Mouse (Mus musculus) intestine, embryonic 14.5 days (tissue): ENCODE results near the gene Ldlrad2. TPM values are rescaled to one million over a fixed set of nuclear protein-coding genes. Genes with fewer than 3 reads are reported as not detected.
A peak's percentile ranks its signal among the peaks of the same experiment; 100 is the strongest.
"Not testable (repeated sequence)": the region's sequence is repeated elsewhere in the genome, so short reads cannot be mapped to it uniquely, and the experiment has no call there.

Source experiments
- ATAC-seq: fragments of 200-750 bp; cut with Nextera tagmentation; replicated peaks from 2 replicates; pipeline ENCODE4 v1.8.0; 2017; ENCODE audit warnings: low read depth, moderate number of reproducible peaks, moderate TSS enrichment, moderate library complexity; ENCODE audit not compliant: low FRiP score, low TSS enrichment
- DNase-seq: peaks from one replicate; pipeline ENCODE4 v3.0.0-alpha.2; 2018; ENCODE audit warnings: low spot score
- H3K27ac ChIP-seq: fragments of 300-500 bp; sonication (generic); 2 replicates; pipeline ENCODE4 v1.5.1; 2014; ENCODE audit warnings: low read depth, mild to moderate bottlenecking, control low read depth
- H3K27me3 ChIP-seq: fragments of 300-500 bp; sonication (generic); replicated peaks from 2 replicates; pipeline ENCODE4 v1.6.1; 2014; ENCODE audit warnings: low read length, control low read depth; ENCODE audit not compliant: control insufficient read depth, insufficient read depth
- H3K36me3 ChIP-seq: fragments of 300-500 bp; sonication (generic); 2 replicates; pipeline ENCODE4 v1.6.1; 2014; ENCODE audit warnings: low read length, control low read depth; ENCODE audit not compliant: control insufficient read depth, insufficient read depth
- H3K4me1 ChIP-seq: fragments of 300-500 bp; sonication (generic); replicated peaks from 2 replicates; pipeline ENCODE4 v1.6.1; 2014; ENCODE audit warnings: low read length, control low read depth, mixed read lengths; ENCODE audit not compliant: control insufficient read depth, insufficient read depth
- H3K4me2 ChIP-seq: fragments of 300-500 bp; sonication (generic); 2 replicates; pipeline ENCODE4 v1.6.1; 2014; ENCODE audit warnings: low read length
- H3K4me3 ChIP-seq: fragments of 300-500 bp; sonication (generic); 2 replicates; pipeline ENCODE4 v1.5.1; 2014; ENCODE audit warnings: low read depth, low read length, control low read depth, mixed read lengths
- H3K9ac ChIP-seq: fragments of 300-500 bp; sonication (generic); 2 replicates; pipeline ENCODE4 v1.6.1; 2014; ENCODE audit warnings: mild to moderate bottlenecking, low read length
- H3K9me3 ChIP-seq: fragments of 300-500 bp; sonication (generic); 2 replicates; pipeline ENCODE4 v1.6.1; 2016; ENCODE audit warnings: low read length, control low read depth; ENCODE audit not compliant: control insufficient read depth
- WGBS: fragments of 180-500 bp; shearing (Covaris S2); extraction: QIAGEN DNeasy Blood & Tissue Kit; methylation state at CpG from one replicate; pipeline ENCODE4 v1.1.7; 2014; 5-methylcytosine and 5-hydroxymethylcytosine counted together
- polyA plus RNA-seq: library from polyadenylated mRNA; unstranded; fragments of >200 nt; fragmentation: Nextera tagmentation; extraction: Ambion mirVana; gene quantifications from 2 replicates; pipeline ENCODE4 v1.2.1, GENCODE M21; 2014

Gene Ldlrad2
- polyA plus RNA-seq, 1 experiment from 2014 or later = not detected

GRCm38 (mm10) chr4:137594496-137595270 lies 20.3 kb upstream of the Ldlrad2 start:
- Histone ChIP-seq H3K9me3 (no peaks in the 10 kb centered on the region), H3K4me2 (peak overlapping the region; percentile 96), H3K9ac (peak overlapping the region; percentile 82), H3K36me3 (no peaks in the 10 kb centered on the region), H3K27ac (peak overlapping the region; percentile 99), H3K4me3 (peak overlapping the region; percentile 64), H3K4me1 (peaks cover 18% of the 10 kb centered on the region), H3K27me3 (no peaks in the 10 kb centered on the region)
- no peak; the same call in none of the 2 replicates for ATAC-seq
- DNase-seq = no peak
- 3% methylated on average over 40 of the region's 40 CpGs for WGBS

GRCm38 (mm10) chr4:137593601-137594495 lies 19.5 kb upstream of the Ldlrad2 start, which contains the start of gene Usp48:
Gene Usp48, plus strand, starts transcription at chr4:137593755.
- Histone ChIP-seq H3K9ac (peak within 1 kb of the TSS; percentile 82), H3K27ac (peak within 1 kb of the TSS; percentile 99), H3K4me3 (peak within 1 kb of the TSS; percentile 64), H3K36me3 (no peaks in the 10 kb centered on the region), H3K4me2 (peak within 1 kb of the TSS; percentile 96), H3K27me3 (no peaks in the 10 kb centered on the region), H3K4me1 (peaks cover 14% of the 10 kb centered on the region), H3K9me3 (no peaks in the 10 kb centered on the region)
- WGBS = under 1% methylated on average over 89 of the region's 92 CpGs
- ATAC-seq = peak; percentile 94
- peak; percentile 97 for DNase-seq

GRCm38 (mm10) chr4:137590961-137591360 lies 16.6 kb upstream of the Ldlrad2 start:
- H3K4me1 ChIP-seq = peaks cover 12% of the 10 kb centered on the region
- ATAC-seq = no peak
- no peaks in the 10 kb centered on the region for H3K27me3 ChIP-seq
- H3K36me3 ChIP-seq = no peaks in the 10 kb centered on the region
- H3K9me3 ChIP-seq = no peaks in the 10 kb centered on the region
- no peak overlapping the region for H3K27ac ChIP-seq
- no peak overlapping the region for H3K4me3 ChIP-seq
- no peak overlapping the region for H3K9ac ChIP-seq
- H3K4me2 ChIP-seq = no peak overlapping the region
- no peak for DNase-seq
- WGBS = 84% methylated on average over 4 of the region's 4 CpGs

GRCm38 (mm10) chr4:137589586-137589985 lies 15.2 kb upstream of the Ldlrad2 start:
- DNase-seq = no peak
- Histone ChIP-seq H3K4me1 (no peaks in the 10 kb centered on the region), H3K4me2 (no peak overlapping the region), H3K9ac (no peak overlapping the region), H3K36me3 (no peaks in the 10 kb centered on the region), H3K4me3 (no peak overlapping the region), H3K27me3 (no peaks in the 10 kb centered on the region), H3K9me3 (no peaks in the 10 kb centered on the region), H3K27ac (no peak overlapping the region)
- ATAC-seq = no peak
- WGBS = 85% methylated on average over 3 of the region's 3 CpGs

- WGBS = 83% methylated on average over 2 of the region's 3 CpGs
- H3K27ac ChIP-seq, H3K9ac ChIP-seq, H3K4me1 ChIP-seq, H3K36me3 ChIP-seq, H3K27me3 ChIP-seq, DNase-seq, H3K9me3 ChIP-seq, ATAC-seq, H3K4me3 ChIP-seq, H3K4me2 ChIP-seq: not testable (repeated sequence)
These were observed 14.7 kb upstream of the Ldlrad2 start for GRCm38 (mm10) chr4:137589095-137589494.

GRCm38 (mm10) chr4:137581815-137582214 lies 7.4 kb upstream of the Ldlrad2 start:
- DNase-seq = peak; percentile 65
- WGBS = 32% methylated on average over 3 of the region's 3 CpGs
- H3K4me2 ChIP-seq = no peak overlapping the region
- no peak overlapping the region for H3K4me3 ChIP-seq
- no peak overlapping the region for H3K9ac ChIP-seq
- H3K4me1 ChIP-seq = peaks cover 6% of the 10 kb centered on the region; the same call in 1 of the 2 replicates
- ATAC-seq = no peak
- H3K27ac ChIP-seq = no peak overlapping the region
- H3K9me3 ChIP-seq = no peaks in the 10 kb centered on the region
- H3K27me3 ChIP-seq = peaks cover 4% of the 10 kb centered on the region; the same call in 1 of the 2 replicates
- H3K36me3 ChIP-seq = no peaks in the 10 kb centered on the region

- Histone ChIP-seq H3K36me3 (no peaks in the 10 kb centered on the region), H3K4me1 (peaks cover 6% of the 10 kb centered on the region; the same call in 1 of the 2 replicates), H3K9me3 (no peaks in the 10 kb centered on the region), H3K4me3 (no peak overlapping the region), H3K9ac (no peak overlapping the region), H3K27me3 (peaks cover 4% of the 10 kb centered on the region; the same call in 1 of the 2 replicates), H3K4me2 (no peak overlapping the region), H3K27ac (no peak overlapping the region)
- ATAC-seq = no peak
- DNase-seq = no peak
- 85% methylated on average over 2 of the region's 2 CpGs for WGBS
These were observed 5.9 kb upstream of the Ldlrad2 start for GRCm38 (mm10) chr4:137580299-137580698.

GRCm38 (mm10) chr4:137579789-137580188 lies 5.4 kb upstream of the Ldlrad2 start:
- no peaks in the 10 kb centered on the region for H3K9me3 ChIP-seq
- no peak for ATAC-seq
- no peak overlapping the region for H3K27ac ChIP-seq
- peaks cover 6% of the 10 kb centered on the region; the same call in 1 of the 2 replicates for H3K4me1 ChIP-seq
- no peak overlapping the region for H3K4me3 ChIP-seq
- peaks cover 4% of the 10 kb centered on the region; the same call in 1 of the 2 replicates for H3K27me3 ChIP-seq
- no peaks in the 10 kb centered on the region for H3K36me3 ChIP-seq
- H3K9ac ChIP-seq = no peak overlapping the region; the same call in 1 of the 2 replicates
- DNase-seq = no peak
- H3K4me2 ChIP-seq = no peak overlapping the region
- 50% methylated on average over 4 of the region's 4 CpGs for WGBS
